Mouse (Mus musculus): ENCODE measurements around the gene Aen. TPM values are rescaled to one million over a fixed set of nuclear protein-coding genes. Genes with fewer than 3 reads are reported as not detected.

Aen gene
- polyA plus RNA-seq, 1 experiment from 2014 or later, result 38.9 TPM

DNA sequence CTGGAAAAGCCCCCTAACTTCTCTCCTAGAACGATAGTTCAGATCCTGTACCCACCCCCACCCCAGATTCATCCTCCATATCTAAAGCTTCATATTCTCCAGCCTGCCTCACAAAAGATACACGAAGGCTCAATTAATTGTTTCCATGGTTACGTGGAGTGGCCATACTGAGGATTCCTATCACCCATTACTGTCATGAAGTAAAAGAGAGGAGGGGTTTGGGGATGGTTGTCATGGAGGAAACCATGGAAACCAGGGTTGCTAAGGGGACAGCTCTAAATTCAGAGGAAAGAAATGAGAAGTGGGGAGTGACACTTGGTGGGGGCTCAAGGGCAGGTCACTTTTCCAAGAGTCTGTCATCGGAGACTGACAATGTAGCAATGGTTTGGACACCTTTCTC, 9.2 kb upstream of the Aen start:
- H3K9me3 ChIP-seq (ENCODE audit: control insufficient read depth, low read length), result no peaks in the 10 kb centered on the region
- H3K27ac ChIP-seq (ENCODE audit: low read depth, low read length), result peak overlapping the region; percentile 85
- H3K9ac ChIP-seq (replicated peaks; ENCODE audit: low read depth, low read length), result no peak overlapping the region
- peaks cover 44% of the 10 kb centered on the region for H3K4me1 ChIP-seq (ENCODE audit: control insufficient read depth, insufficient read depth, low read length)
- H3K27me3 ChIP-seq (ENCODE audit: control insufficient read depth, insufficient read depth, low read length), result peaks cover 3% of the 10 kb centered on the region; the same call in 1 of the 2 replicates
- peak overlapping the region; percentile 22 for H3K4me3 ChIP-seq (ENCODE audit: low read depth, low read length)
- no peak for ATAC-seq (ENCODE audit: low read depth)
- peak overlapping the region; percentile 43 for H3K4me2 ChIP-seq (ENCODE audit: low read depth, low read length)
- H3K36me3 ChIP-seq (ENCODE audit: control insufficient read depth, insufficient read depth, low read length), result no peaks in the 10 kb centered on the region
- 24% methylated on average over 4 of the region's 4 CpGs for WGBS

DNA sequence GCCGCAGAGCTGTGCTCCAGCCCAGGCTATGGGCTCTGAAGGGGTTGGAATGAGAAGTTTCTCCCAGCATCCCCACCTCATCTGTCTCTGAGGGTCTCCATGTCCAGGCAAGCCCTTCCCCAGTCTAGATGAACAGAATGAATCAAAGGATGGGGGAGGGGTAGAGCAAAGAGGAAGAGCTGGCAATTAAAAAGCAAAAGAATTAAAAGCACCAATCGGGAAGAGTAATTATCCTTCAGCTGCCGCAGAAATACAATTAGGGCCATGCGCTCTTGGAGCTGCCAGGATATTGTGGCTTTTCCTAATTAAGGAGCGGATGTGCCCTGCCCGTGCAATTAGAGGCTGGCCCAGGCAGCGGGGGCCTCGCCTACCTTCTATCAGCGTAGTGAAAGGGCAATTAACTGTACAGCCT, 8.2 kb upstream of the Aen start:
- H3K27ac ChIP-seq (ENCODE audit: low read depth, low read length), result peak overlapping the region; percentile 85
- no peaks in the 10 kb centered on the region for H3K9me3 ChIP-seq (ENCODE audit: control insufficient read depth, low read length)
- 6% methylated on average over 9 of the region's 9 CpGs for WGBS
- peaks cover 41% of the 10 kb centered on the region for H3K4me1 ChIP-seq (ENCODE audit: control insufficient read depth, insufficient read depth, low read length)
- H3K4me3 ChIP-seq (ENCODE audit: low read depth, low read length), result peak overlapping the region; percentile 22; the same call in 1 of the 2 replicates
- peak; percentile 47 for ATAC-seq (ENCODE audit: low read depth)
- peak overlapping the region; percentile 37; the same call in 1 of the 2 replicates for H3K9ac ChIP-seq (replicated peaks; ENCODE audit: low read depth, low read length)
- H3K27me3 ChIP-seq (ENCODE audit: control insufficient read depth, insufficient read depth, low read length), result peaks cover 3% of the 10 kb centered on the region; the same call in 1 of the 2 replicates
- peak overlapping the region; percentile 43 for H3K4me2 ChIP-seq (ENCODE audit: low read depth, low read length)
- H3K36me3 ChIP-seq (ENCODE audit: control insufficient read depth, insufficient read depth, low read length), result no peaks in the 10 kb centered on the region

- Histone ChIP-seq H3K4me3 (ENCODE audit: low read depth, low read length) (no peak overlapping the region), H3K9ac (replicated peaks; ENCODE audit: low read depth, low read length) (no peak overlapping the region), H3K4me1 (ENCODE audit: control insufficient read depth, insufficient read depth, low read length) (peaks cover 28% of the 10 kb centered on the region), H3K4me2 (ENCODE audit: low read depth, low read length) (no peak overlapping the region), H3K36me3 (ENCODE audit: control insufficient read depth, insufficient read depth, low read length) (no peaks in the 10 kb centered on the region), H3K27me3 (ENCODE audit: control insufficient read depth, insufficient read depth, low read length) (no peaks in the 10 kb centered on the region), H3K9me3 (ENCODE audit: control insufficient read depth, low read length) (no peaks in the 10 kb centered on the region), H3K27ac (ENCODE audit: low read depth, low read length) (no peak overlapping the region)
- 2% methylated on average over 16 of the region's 16 CpGs for WGBS
- ATAC-seq (ENCODE audit: low read depth), result 0 out of 2 replicates have a peak, but pooled peaks have one; percentile 9
These were observed 5.0 kb upstream of the Aen start for GRCm38 (mm10) chr7:78890641-78891040.

DNA sequence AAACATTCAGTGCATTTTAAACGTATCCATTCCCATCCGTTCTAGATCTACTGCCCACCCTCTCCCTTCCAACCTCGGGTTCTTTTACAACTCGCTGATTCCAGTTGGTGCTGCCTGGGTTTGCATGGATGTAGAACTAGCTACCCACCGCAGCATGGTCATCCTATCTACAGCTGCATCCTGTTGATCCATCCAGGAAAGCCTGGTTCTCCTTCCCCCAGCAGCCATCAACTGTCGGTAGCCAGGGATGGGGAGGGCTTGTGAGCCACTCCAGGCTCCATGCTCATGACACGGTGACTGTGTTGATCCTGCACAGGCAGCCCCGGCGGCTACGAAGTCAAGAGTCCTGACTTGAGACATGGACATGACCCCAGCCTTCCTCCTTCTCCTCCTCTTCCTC, 1.7 kb upstream of the Aen start:
- no peak overlapping the region for H3K9ac ChIP-seq (replicated peaks; ENCODE audit: low read depth, low read length)

DNA sequence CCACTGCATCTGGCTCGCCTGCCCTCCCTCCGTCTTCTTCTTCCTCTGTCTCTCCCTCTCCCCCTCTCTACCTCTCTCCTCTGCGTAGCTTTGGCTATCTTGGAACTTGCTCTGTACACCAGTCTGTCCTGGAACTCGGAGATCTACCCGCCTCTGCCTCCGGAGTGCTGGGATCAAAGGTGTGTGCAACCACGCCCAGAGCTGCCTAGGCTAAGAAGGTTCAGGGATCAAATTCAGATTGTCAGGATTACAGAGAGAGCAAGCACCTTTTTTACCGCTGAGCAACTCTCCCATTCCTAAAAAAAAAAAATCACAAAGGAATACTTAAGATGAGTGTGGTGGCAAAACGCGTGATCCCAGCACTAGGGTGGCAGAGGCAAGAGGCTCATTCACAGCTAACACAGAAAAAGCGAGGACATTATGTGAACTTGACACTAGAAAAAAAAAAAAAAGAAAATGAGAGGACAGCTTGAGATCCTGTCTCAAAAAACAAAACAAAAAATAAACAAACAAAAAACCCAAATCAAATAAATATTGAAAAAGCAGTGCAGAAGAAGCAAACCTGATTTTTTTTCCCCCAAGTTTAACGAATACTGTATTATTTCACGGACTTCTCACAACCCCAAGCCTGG, 517 bp upstream of the Aen start:
- WGBS, result 60% methylated on average over 13 of the region's 13 CpGs
- Histone ChIP-seq H3K27ac (ENCODE audit: low read depth, low read length) (no peak overlapping the region), H3K9me3 (ENCODE audit: control insufficient read depth, low read length) (no peaks in the 10 kb centered on the region), H3K4me3 (ENCODE audit: low read depth, low read length) (peak overlapping the region; percentile 95), H3K4me2 (ENCODE audit: low read depth, low read length) (peak overlapping the region; percentile 80), H3K36me3 (ENCODE audit: control insufficient read depth, insufficient read depth, low read length) (no peaks in the 10 kb centered on the region), H3K27me3 (ENCODE audit: control insufficient read depth, insufficient read depth, low read length) (no peaks in the 10 kb centered on the region), H3K4me1 (ENCODE audit: control insufficient read depth, insufficient read depth, low read length) (peaks cover 5% of the 10 kb centered on the region; the same call in 1 of the 2 replicates), H3K9ac (replicated peaks; ENCODE audit: low read depth, low read length) (peak overlapping the region; percentile 4; the same call in 1 of the 2 replicates)
- no peak for ATAC-seq (ENCODE audit: low read depth)

More for the DNA sequence above, 1.7 kb upstream of the Aen start:
- H3K27ac ChIP-seq (ENCODE audit: low read depth, low read length), result no peak overlapping the region
- WGBS, result 92% methylated on average over 10 of the region's 10 CpGs
- H3K27me3 ChIP-seq (ENCODE audit: control insufficient read depth, insufficient read depth, low read length), result no peaks in the 10 kb centered on the region
- no peaks in the 10 kb centered on the region for H3K9me3 ChIP-seq (ENCODE audit: control insufficient read depth, low read length)
- no peak for ATAC-seq (ENCODE audit: low read depth)
- H3K4me1 ChIP-seq (ENCODE audit: control insufficient read depth, insufficient read depth, low read length), result peaks cover 5% of the 10 kb centered on the region; the same call in 1 of the 2 replicates
- no peaks in the 10 kb centered on the region for H3K36me3 ChIP-seq (ENCODE audit: control insufficient read depth, insufficient read depth, low read length)
- no peak overlapping the region for H3K4me3 ChIP-seq (ENCODE audit: low read depth, low read length)
- H3K4me2 ChIP-seq (ENCODE audit: low read depth, low read length), result no peak overlapping the region

- 90% methylated on average over 3 of the region's 3 CpGs for WGBS
- H3K4me2 ChIP-seq (ENCODE audit: low read depth, low read length), result no peak overlapping the region
- H3K9me3 ChIP-seq (ENCODE audit: control insufficient read depth, low read length), result no peaks in the 10 kb centered on the region
- no peak for ATAC-seq (ENCODE audit: low read depth)
- H3K4me1 ChIP-seq (ENCODE audit: control insufficient read depth, insufficient read depth, low read length), result peaks cover 5% of the 10 kb centered on the region; the same call in 1 of the 2 replicates
- 0 out of 2 replicates have a peak, but pooled peaks cover 5% of the 10 kb centered on the region for H3K36me3 ChIP-seq (ENCODE audit: control insufficient read depth, insufficient read depth, low read length)
- H3K27me3 ChIP-seq (ENCODE audit: control insufficient read depth, insufficient read depth, low read length), result no peaks in the 10 kb centered on the region
- no peak overlapping the region for H3K9ac ChIP-seq (replicated peaks; ENCODE audit: low read depth, low read length)
- H3K27ac ChIP-seq (ENCODE audit: low read depth, low read length), result no peak overlapping the region
- no peak overlapping the region for H3K4me3 ChIP-seq (ENCODE audit: low read depth, low read length)
These were observed 1.9 kb downstream of the Aen start for GRCm38 (mm10) chr7:78897567-78897966.

- no peak overlapping the region for H3K27ac ChIP-seq (ENCODE audit: low read depth, low read length)
- no peaks in the 10 kb centered on the region for H3K9me3 ChIP-seq (ENCODE audit: control insufficient read depth, low read length)
- no peak overlapping the region for H3K4me2 ChIP-seq (ENCODE audit: low read depth, low read length)
- H3K27me3 ChIP-seq (ENCODE audit: control insufficient read depth, insufficient read depth, low read length), result no peaks in the 10 kb centered on the region
- 93% methylated on average over 6 of the region's 6 CpGs for WGBS
- ATAC-seq (ENCODE audit: low read depth), result no peak
- H3K9ac ChIP-seq (replicated peaks; ENCODE audit: low read depth, low read length), result no peak overlapping the region
- no peak overlapping the region for H3K4me3 ChIP-seq (ENCODE audit: low read depth, low read length)
- no peaks in the 10 kb centered on the region for H3K4me1 ChIP-seq (ENCODE audit: control insufficient read depth, insufficient read depth, low read length)
- peaks cover 20% of the 10 kb centered on the region for H3K36me3 ChIP-seq (ENCODE audit: control insufficient read depth, insufficient read depth, low read length)
These were observed 7.7 kb downstream of the Aen start for GRCm38 (mm10) chr7:78903174-78903870.

- no peaks in the 10 kb centered on the region for H3K4me1 ChIP-seq (ENCODE audit: control insufficient read depth, insufficient read depth, low read length)
- H3K9ac ChIP-seq (replicated peaks; ENCODE audit: low read depth, low read length), result no peak overlapping the region
- H3K9me3 ChIP-seq (ENCODE audit: control insufficient read depth, low read length), result no peaks in the 10 kb centered on the region
- no peak overlapping the region for H3K4me3 ChIP-seq (ENCODE audit: low read depth, low read length)
- H3K27me3 ChIP-seq (ENCODE audit: control insufficient read depth, insufficient read depth, low read length), result no peaks in the 10 kb centered on the region
- no peak for ATAC-seq (ENCODE audit: low read depth)
- H3K27ac ChIP-seq (ENCODE audit: low read depth, low read length), result no peak overlapping the region
- peaks cover 20% of the 10 kb centered on the region for H3K36me3 ChIP-seq (ENCODE audit: control insufficient read depth, insufficient read depth, low read length)
- 90% methylated on average over 2 of the region's 2 CpGs for WGBS
- H3K4me2 ChIP-seq (ENCODE audit: low read depth, low read length), result no peak overlapping the region
These were observed 8.5 kb downstream of the Aen start for GRCm38 (mm10) chr7:78904175-78904574.

DNA sequence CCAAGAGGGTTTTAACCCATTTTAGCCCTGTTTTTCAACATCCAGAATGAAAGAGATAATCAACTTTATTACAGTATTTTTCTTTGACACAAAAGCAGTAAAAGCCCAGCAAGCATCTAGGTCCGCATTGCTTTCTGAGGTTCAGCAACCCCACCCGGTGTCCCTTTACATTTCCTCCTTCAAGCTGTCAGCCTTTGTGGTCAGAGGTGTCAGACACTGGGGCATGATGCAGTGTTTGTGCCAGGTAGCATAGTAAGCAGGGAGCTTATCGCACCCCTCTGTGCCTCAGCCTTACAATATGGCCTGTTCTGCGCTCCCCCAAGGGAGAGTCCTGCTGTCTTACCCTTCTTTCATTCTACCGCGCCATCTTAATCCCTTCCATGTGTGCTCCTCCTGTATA, 13.4 kb downstream of the Aen start:
- no peak overlapping the region for H3K4me2 ChIP-seq (ENCODE audit: low read depth, low read length)
- no peak for ATAC-seq (ENCODE audit: low read depth)
- H3K9ac ChIP-seq (replicated peaks; ENCODE audit: low read depth, low read length), result no peak overlapping the region
- 91% methylated on average over 6 of the region's 6 CpGs for WGBS
- H3K4me1 ChIP-seq (ENCODE audit: control insufficient read depth, insufficient read depth, low read length), result no peaks in the 10 kb centered on the region
- no peak overlapping the region for H3K4me3 ChIP-seq (ENCODE audit: low read depth, low read length)
- no peaks in the 10 kb centered on the region for H3K27me3 ChIP-seq (ENCODE audit: control insufficient read depth, insufficient read depth, low read length)
- H3K9me3 ChIP-seq (ENCODE audit: control insufficient read depth, low read length), result no peaks in the 10 kb centered on the region
- H3K27ac ChIP-seq (ENCODE audit: low read depth, low read length), result no peak overlapping the region
- H3K36me3 ChIP-seq (ENCODE audit: control insufficient read depth, insufficient read depth, low read length), result peaks cover 15% of the 10 kb centered on the region

All from neural tube, embryonic 14.5 days (tissue).